Mouse (Mus musculus): ENCODE data around the gene Gpsm1. TPM values are rescaled to one million over a fixed set of nuclear protein-coding genes. Genes with fewer than 3 reads are reported as not detected.

Gene Gpsm1
- polyA plus RNA-seq, 1 experiment from 2014 or later = 23.3 TPM

- ChIA-PET CTCF (interaction anchor here (0.8 kb wide), 1 partner anchor 29 kb away, joined by 3 read pairs; no protein-coding TSS in a partner anchor), POLR2A (no interaction called here)
- no peaks in the 10 kb centered on the region for H3K27me3 ChIP-seq
- ATAC-seq (no peak), DNase-seq (ENCODE audit: low read depth, low spot score) (no peak)
- in situ Hi-C loops (cut with MboI; ENCODE audit: low pct_unique_long_range_greater_than_20kb) = no loop called here
- TF ChIP-seq CTCF (IDR thresholded peaks at IDR 0.05) = no peak
These were observed 18.6 kb upstream of the Gpsm1 start for GRCm38 (mm10) chr2:26296606-26297195.

- in situ Hi-C loops (cut with MboI; ENCODE audit: low pct_unique_long_range_greater_than_20kb) = no loop called here
- ChIA-PET POLR2A (interaction anchor here (0.6 to 1.0 kb wide), 2 partner anchors 135 to 682 kb away, joined by 3 read pairs; no protein-coding TSS in a partner anchor), CTCF (interaction anchor here (1.1 to 1.2 kb wide), 2 partner anchors 144 to 267 kb away, joined by 3 read pairs; no protein-coding TSS in a partner anchor)
- no peaks in the 10 kb centered on the region for H3K27me3 ChIP-seq
- TF ChIP-seq CTCF (IDR thresholded peaks at IDR 0.05) = no peak
- DNase-seq (ENCODE audit: low read depth, low spot score) (no peak), ATAC-seq (peak; percentile 63)
These were observed 17.0 kb upstream of the Gpsm1 start for GRCm38 (mm10) chr2:26298208-26298855.

DNA sequence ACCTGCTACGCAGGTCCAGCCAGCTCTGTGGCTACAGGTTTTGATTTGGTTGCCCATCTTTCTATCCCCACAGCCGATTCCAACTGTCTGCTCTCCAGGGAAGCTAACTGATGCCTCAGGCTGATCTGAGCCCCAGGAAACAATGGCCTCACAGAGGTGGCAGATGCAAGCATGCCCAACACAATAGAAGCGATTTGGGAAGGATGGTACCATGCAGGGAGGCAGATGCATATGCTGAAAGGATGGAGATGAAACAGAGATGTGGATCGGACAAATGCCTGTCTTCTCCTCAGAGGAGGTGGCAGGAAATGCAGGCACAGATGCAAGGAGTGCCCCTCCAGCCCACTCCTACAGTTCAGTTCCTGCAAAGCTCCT lies 16.5 kb upstream of the Gpsm1 start:
- ChIA-PET CTCF (interaction anchor here (1.1 to 1.2 kb wide), 2 partner anchors 144 to 267 kb away, joined by 3 read pairs; no protein-coding TSS in a partner anchor), POLR2A (interaction anchor here (0.6 to 1.0 kb wide), 2 partner anchors 134 to 682 kb away, joined by 3 read pairs; no protein-coding TSS in a partner anchor)
- no peaks in the 10 kb centered on the region for H3K27me3 ChIP-seq
- no peak for TF ChIP-seq CTCF (IDR thresholded peaks at IDR 0.05)
- no peak for ATAC-seq
- DNase-seq (ENCODE audit: low read depth, low spot score) = no peak
- in situ Hi-C loops (cut with MboI; ENCODE audit: low pct_unique_long_range_greater_than_20kb) = no loop called here

DNA sequence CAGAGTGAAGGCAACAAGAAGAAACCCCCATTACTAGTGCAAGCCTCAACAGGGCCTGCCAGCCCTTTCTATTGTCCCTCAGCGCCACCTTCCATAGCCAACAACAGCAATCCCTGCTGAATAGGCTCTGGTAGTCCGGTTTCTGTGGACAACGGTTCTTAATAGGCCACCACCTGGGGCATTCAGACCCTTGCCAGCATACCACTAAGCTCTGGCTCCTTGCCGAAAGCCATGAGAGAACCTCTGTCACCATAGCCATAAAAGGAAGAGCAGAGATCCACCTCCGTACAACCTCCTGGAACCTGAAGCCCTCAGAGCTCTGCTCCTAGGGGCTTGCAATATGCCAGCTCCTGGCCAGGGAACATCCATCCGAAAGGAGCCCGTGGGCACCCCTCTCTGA lies 16.0 kb upstream of the Gpsm1 start:
- in situ Hi-C loops (cut with MboI; ENCODE audit: low pct_unique_long_range_greater_than_20kb) = no loop called here
- POLR2A ChIA-PET = interaction anchor here (0.6 to 1.0 kb wide), 2 partner anchors 134 to 683 kb away, joined by 3 read pairs; no protein-coding TSS in a partner anchor
- CTCF ChIA-PET = interaction anchor here (1.2 to 1.5 kb wide), 2 partner anchors 52 to 145 kb away, joined by 3 read pairs; no protein-coding TSS in a partner anchor

GRCm38 (mm10) chr2:26300161-26300807 lies 15.0 kb upstream of the Gpsm1 start:
- ATAC-seq (no peak), DNase-seq (ENCODE audit: low read depth, low spot score) (no peak)
- ChIA-PET CTCF (interaction anchor here (0.7 to 1.5 kb wide), 4 partner anchors 16 to 90 kb away, joined by 3 to 4 read pairs (median 3); no protein-coding TSS in a partner anchor), POLR2A (no interaction called here)
- no peaks in the 10 kb centered on the region for H3K27me3 ChIP-seq
- in situ Hi-C loops (cut with MboI; ENCODE audit: low pct_unique_long_range_greater_than_20kb) = no loop called here
- TF ChIP-seq CTCF (IDR thresholded peaks at IDR 0.05) = no peak

More for the DNA sequence above, 16.0 kb upstream of the Gpsm1 start:
- ATAC-seq = no peak
- DNase-seq (ENCODE audit: low read depth, low spot score) = no peak
- no peak for TF ChIP-seq CTCF (IDR thresholded peaks at IDR 0.05)
- H3K27me3 ChIP-seq = no peaks in the 10 kb centered on the region

DNA sequence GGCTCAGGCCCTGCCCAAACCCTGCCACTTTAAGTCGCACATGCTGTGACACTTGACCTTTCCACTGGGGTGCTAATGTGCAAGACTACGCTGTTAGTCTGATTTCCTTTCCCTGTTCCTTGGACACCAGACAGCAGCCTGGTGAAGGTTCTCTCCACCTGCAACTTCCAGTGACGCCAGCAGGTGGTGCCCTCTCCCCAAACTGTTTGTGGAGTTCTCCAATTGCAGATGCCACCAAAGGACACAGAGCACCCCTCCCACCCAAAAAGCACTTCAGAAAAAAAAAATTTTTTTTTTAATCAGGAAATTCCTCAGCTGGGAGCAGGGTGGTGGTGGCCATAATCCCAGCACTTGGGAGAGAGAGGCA lies 14.5 kb upstream of the Gpsm1 start:
- H3K27me3 ChIP-seq = no peaks in the 10 kb centered on the region
- in situ Hi-C loops (cut with MboI; ENCODE audit: low pct_unique_long_range_greater_than_20kb) = no loop called here
- no peak for ATAC-seq

DNA sequence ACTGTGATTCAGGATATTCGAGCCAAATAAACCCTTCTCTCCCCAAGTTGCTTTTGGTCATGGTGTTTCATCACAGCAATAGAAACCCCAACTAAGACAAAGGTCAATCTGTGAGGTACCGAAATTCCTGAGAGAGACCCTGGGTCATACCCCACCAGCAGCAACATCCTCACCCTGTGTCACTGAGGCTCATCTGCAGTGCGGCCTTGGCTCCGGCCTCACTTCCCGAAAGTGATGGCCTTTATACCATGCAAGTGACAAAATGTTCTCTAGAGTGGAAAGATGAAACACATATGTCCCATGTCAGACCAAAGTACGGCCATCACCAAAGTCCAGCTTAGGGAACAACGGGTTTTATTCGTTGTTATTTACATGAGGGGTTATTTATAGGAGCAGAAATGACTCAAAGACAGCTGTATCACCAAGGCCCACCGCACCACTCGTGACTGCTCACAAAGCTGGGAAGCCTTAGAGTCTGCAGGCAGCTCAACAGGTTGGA lies 13.3 kb upstream of the Gpsm1 start:
- in situ Hi-C loops (cut with MboI; ENCODE audit: low pct_unique_long_range_greater_than_20kb) = no loop called here
- ChIA-PET CTCF (no interaction called here), POLR2A (no interaction called here)
- DNase-seq (ENCODE audit: low read depth, low spot score) (no peak), ATAC-seq (no peak)
- no peak for TF ChIP-seq CTCF (IDR thresholded peaks at IDR 0.05)
- H3K27me3 ChIP-seq = no peaks in the 10 kb centered on the region

More for the DNA sequence above, 14.5 kb upstream of the Gpsm1 start:
- POLR2A ChIA-PET = no interaction called here
- CTCF ChIA-PET = interaction anchor here (0.7 to 1.5 kb wide), 4 partner anchors 16 to 90 kb away, joined by 3 to 4 read pairs (median 3); no protein-coding TSS in a partner anchor
- DNase-seq (ENCODE audit: low read depth, low spot score) = no peak
- no peak for TF ChIP-seq CTCF (IDR thresholded peaks at IDR 0.05)

- in situ Hi-C loops (cut with MboI; ENCODE audit: low pct_unique_long_range_greater_than_20kb) = no loop called here
- no peak for TF ChIP-seq CTCF (IDR thresholded peaks at IDR 0.05)
- ChIA-PET CTCF (no interaction called here), POLR2A (no interaction called here)
- no peak for ATAC-seq
- H3K27me3 ChIP-seq = no peaks in the 10 kb centered on the region
- DNase-seq (ENCODE audit: low read depth, low spot score) = no peak
These were observed 10.6 kb upstream of the Gpsm1 start for GRCm38 (mm10) chr2:26304711-26305110.

- no peak for ATAC-seq
These were observed 9.8 kb upstream of the Gpsm1 start for GRCm38 (mm10) chr2:26305555-26305954.

GRCm38 (mm10) chr2:26306702-26307101 lies 8.6 kb upstream of the Gpsm1 start:
- in situ Hi-C loops (cut with MboI; ENCODE audit: low pct_unique_long_range_greater_than_20kb) = no loop called here
- H3K27me3 ChIP-seq = no peaks in the 10 kb centered on the region
- no peak for ATAC-seq
- no peak for TF ChIP-seq CTCF (IDR thresholded peaks at IDR 0.05)
- ChIA-PET CTCF (no interaction called here), POLR2A (no interaction called here)
- no peak for DNase-seq (ENCODE audit: low read depth, low spot score)

More at GRCm38 (mm10) chr2:26305555-26305954, 9.8 kb upstream of the Gpsm1 start:
- in situ Hi-C loops (cut with MboI; ENCODE audit: low pct_unique_long_range_greater_than_20kb) = no loop called here
- DNase-seq (ENCODE audit: low read depth, low spot score) = no peak
- H3K27me3 ChIP-seq = no peaks in the 10 kb centered on the region
- POLR2A ChIA-PET = no interaction called here
- CTCF ChIA-PET = no interaction called here
- no peak for TF ChIP-seq CTCF (IDR thresholded peaks at IDR 0.05)
